Mouse (Mus musculus) bone marrow, adult 2 months (tissue): ENCODE measurements at regions not wholly inside any gene's neighbourhood (a gene's known extent, or its start where the extent isn't known, plus 50 kb on each side); places are given as distances from the start of the nearest gene placed in this dataset.

ENCODE experiments used
- H3K27ac ChIP-seq: fragments of 200-500 bp; 2 replicates; pipeline ENCODE4 v1.5.1; 2012; ENCODE audit warnings: low read depth, mild to moderate bottlenecking, control low read depth, inconsistent platforms, low read length; ENCODE audit not compliant: control insufficient read depth, poor library complexity, insufficient read depth
- H3K4me1 ChIP-seq: fragments of 200-500 bp; 2 replicates; pipeline ENCODE4 v1.6.1; 2011; ENCODE audit warnings: low read length; ENCODE audit not compliant: control insufficient read depth, insufficient read depth
- H3K4me3 ChIP-seq: fragments of 200-500 bp; replicated peaks from 2 replicates; pipeline ENCODE3; 2011; ENCODE audit warnings: mild to moderate bottlenecking, low read depth, low read length, control low read depth; ENCODE audit not compliant: control insufficient read depth
- CTCF ChIP-seq: fragments of 200-500 bp; IDR thresholded peaks from 2 replicates; pipeline ENCODE4 v1.5.1; 2011; ENCODE audit warnings: low read length, control low read depth; ENCODE audit not compliant: control insufficient read depth, insufficient read depth
- POLR2A ChIP-seq: fragments of 200-500 bp; IDR thresholded peaks from 2 replicates; pipeline ENCODE4 v1.6.1; 2011; ENCODE audit warnings: low read depth, mild to moderate bottlenecking, control low read depth, low read length, borderline replicate concordance; ENCODE audit not compliant: control insufficient read depth
- WGBS: fragments of 180-500 bp; shearing (Covaris S2); methylation state at CpG from one replicate; pipeline ENCODE4 v1.1.7; 2018; 5-methylcytosine and 5-hydroxymethylcytosine counted together

DNA sequence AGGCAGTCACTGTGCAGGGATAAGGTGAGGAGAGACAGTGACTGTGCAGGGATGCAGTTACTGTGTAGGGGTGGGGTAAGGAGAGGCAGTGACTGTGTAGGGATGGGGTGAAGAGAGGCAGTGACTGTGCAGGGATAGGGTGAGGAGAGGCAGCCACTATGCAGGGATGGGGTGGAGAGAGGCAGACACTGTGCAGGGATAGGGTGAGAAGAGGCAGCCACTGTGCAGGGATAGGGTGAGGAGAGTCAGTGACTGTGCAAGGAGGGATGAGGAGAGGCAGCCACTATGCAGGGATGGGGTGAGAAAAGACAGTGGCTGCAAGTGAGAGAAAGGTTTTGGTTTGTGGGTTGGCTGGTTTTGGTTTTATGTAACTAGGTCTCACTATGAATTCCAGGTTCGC lies 221.8 kb upstream of the Kdm8 start:
- Histone ChIP-seq H3K27ac (no peak overlapping the region), H3K4me3 (no peak overlapping the region), H3K4me1 (no peaks in the 10 kb centered on the region)
- 63% methylated on average over 1 of the region's 1 CpGs for WGBS
- TF ChIP-seq CTCF = no peak
- TF ChIP-seq POLR2A = no peak

DNA sequence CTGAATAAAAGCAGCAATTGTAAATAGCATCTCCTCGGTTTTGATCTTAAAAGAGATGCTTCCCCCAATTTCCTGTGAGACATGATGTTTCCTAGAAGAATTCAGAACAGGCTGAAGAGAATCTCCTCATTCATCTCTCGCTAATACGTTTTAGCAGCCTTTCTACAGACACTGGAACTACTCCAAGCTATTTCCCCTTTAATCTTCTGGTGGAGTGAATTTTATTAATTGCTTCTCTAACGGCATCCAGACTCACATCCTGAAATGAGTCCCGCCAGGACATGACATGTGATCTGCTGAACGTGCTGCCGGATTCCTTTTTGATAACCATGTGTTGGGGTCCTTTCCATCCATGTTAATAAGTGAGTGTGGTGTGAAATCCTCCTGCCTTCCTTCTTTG lies 209.6 kb upstream of the Kdm8 start:
- WGBS = 69% methylated on average over 7 of the region's 7 CpGs
- no peak overlapping the region for H3K4me3 ChIP-seq
- no peak overlapping the region for H3K27ac ChIP-seq
- no peak for TF ChIP-seq POLR2A
- TF ChIP-seq CTCF = no peak
- no peaks in the 10 kb centered on the region for H3K4me1 ChIP-seq

DNA sequence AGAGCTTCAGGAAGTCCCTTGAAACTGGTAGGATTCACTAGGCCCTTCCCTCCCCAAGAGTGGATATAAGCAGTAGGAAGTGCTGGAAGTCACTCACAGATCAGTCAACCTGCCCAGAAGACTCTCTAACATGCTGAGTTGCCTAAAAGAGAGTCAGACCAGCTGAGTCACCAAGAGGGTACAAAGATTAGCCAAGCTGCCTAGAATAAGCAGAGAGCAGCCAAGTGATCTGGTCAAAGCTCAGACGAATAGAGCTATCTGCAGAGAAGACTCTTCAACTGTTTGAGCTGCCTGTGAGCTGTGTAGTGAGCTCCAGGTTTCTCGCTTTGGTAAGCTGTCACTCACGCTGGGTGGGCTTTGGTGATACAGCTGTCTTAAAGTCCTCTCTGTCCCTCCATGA lies 207.4 kb upstream of the Kdm8 start:
- 71% methylated on average over 3 of the region's 3 CpGs for WGBS
- Histone ChIP-seq H3K27ac (no peak overlapping the region), H3K4me3 (no peak overlapping the region), H3K4me1 (no peaks in the 10 kb centered on the region)
- TF ChIP-seq POLR2A = no peak
- no peak for TF ChIP-seq CTCF

DNA sequence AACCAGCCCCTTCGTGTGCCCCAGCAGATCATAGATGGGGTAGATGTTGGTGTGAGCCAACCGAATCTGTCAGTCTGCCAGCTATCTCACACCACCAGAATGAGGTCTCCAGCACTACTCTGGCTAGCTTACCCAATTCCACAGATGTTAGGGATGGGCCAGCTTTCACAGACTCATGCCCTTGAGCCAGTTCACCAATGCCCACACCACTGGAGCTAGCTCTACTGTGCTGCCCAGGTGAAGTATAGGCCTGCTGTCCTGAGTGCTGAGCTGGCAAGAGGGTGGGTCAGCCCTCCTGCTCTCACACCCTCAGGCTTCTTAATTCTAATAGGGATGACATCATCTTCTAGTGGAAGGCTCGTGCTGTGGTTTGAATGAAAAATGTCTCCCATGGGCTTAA lies 201.5 kb upstream of the Kdm8 start:
- H3K4me3 ChIP-seq = no peak overlapping the region
- no peak overlapping the region for H3K27ac ChIP-seq
- WGBS = 66% methylated on average over 3 of the region's 3 CpGs
- no peaks in the 10 kb centered on the region for H3K4me1 ChIP-seq
- TF ChIP-seq POLR2A (no peak), CTCF (no peak)

DNA sequence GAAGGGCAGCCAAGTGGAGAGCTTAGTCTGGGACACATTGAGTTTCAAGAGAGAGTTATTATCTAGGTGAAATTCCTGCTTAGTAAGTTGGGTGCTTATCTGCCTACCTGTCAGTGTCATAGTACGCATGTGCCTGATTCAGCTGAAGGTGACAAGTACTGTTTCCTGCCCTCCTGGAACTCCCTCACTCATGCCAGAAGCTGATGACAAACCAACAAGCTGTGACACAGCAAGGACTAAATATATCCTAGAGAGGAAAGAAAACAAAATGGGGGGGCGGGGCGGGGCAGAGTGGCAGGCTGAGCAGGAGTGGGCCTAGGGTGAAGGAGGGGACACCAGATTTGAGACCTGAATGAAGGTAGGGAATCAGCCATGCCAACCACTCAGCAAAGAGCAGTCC lies 196.1 kb upstream of the Kdm8 start:
- no peak for TF ChIP-seq CTCF
- no peak for TF ChIP-seq POLR2A
- H3K4me3 ChIP-seq = no peak overlapping the region
- WGBS = 82% methylated on average over 3 of the region's 3 CpGs
- H3K27ac ChIP-seq = no peak overlapping the region
- H3K4me1 ChIP-seq = no peaks in the 10 kb centered on the region

DNA sequence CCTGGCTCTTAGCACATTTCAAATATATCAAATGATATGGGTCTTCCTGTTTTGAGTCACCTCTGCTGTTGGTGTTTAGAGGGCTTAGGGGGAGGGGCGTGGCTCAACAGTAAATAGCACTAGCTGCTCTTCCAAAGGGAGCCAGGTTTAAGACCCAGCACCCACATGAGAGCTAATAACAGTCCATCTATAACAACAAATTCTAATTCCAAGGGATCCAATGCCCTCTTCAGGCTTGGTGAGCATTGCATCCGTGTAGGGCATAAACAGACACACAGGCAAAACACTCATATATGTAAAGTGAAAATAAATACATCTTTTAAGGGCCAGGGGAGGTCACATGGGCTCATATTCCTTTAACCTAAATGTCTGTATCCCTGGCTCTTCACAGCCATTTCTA lies 194.1 kb upstream of the Kdm8 start:
- Histone ChIP-seq H3K4me1 (no peaks in the 10 kb centered on the region), H3K4me3 (no peak overlapping the region), H3K27ac (no peak overlapping the region)
- 65% methylated on average over 2 of the region's 2 CpGs for WGBS
- no peak for TF ChIP-seq POLR2A
- TF ChIP-seq CTCF = no peak

DNA sequence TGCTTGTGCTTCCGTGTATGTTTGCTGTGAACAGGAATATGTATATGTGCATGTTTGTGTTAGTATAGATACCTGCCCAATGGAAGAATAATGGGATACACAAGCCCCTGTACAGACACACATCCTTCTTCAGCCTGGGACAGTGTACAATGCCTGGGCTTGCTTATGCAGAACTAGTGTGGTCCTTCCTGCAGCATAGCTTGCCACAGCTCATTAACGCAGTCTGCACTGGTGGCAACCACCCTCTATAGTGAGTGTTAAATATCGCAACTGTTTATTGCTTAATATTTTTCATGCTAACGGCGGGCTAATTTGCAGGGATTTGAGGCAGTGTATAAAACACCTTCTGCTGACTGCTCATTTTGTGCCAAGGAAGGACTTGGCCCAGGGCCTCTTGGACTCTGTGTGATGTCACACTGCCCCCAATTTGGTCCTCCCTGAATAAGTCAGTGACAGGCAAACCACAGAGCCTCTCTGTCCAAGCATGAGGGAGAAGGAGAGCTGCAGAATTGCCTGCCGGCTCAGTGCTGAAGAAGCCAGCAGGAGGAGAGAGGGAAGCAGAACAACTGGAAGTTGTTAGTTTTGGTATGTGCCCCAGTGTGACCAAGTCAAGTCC lies 193.4 kb upstream of the Kdm8 start:
- 63% methylated on average over 6 of the region's 6 CpGs for WGBS
- TF ChIP-seq POLR2A (no peak), CTCF (no peak)
- Histone ChIP-seq H3K27ac (no peak overlapping the region), H3K4me1 (no peaks in the 10 kb centered on the region), H3K4me3 (no peak overlapping the region)

DNA sequence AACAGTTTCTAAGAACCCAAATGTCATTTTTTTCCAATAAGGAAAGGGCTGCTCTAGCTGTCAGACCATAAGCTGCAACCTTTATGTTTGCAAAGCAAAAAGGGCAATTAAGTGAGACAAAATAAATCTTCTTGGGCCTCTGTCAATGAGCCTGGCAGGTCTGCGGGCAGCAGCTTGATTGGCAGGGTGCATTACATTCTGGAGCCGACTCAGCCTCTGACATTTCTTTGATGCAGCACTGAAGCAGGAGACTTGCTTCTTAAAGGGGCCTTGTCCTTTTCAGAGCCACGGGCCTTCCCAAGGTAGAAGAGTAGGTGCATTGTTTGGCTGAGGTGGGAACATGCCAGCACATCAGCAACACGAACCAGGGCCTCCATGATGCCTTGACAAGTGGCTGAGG lies 190.2 kb upstream of the Kdm8 start:
- 34% methylated on average over 4 of the region's 4 CpGs for WGBS
- Histone ChIP-seq H3K27ac (no peak overlapping the region), H3K4me3 (no peak overlapping the region), H3K4me1 (no peaks in the 10 kb centered on the region)
- no peak for TF ChIP-seq CTCF
- no peak for TF ChIP-seq POLR2A

DNA sequence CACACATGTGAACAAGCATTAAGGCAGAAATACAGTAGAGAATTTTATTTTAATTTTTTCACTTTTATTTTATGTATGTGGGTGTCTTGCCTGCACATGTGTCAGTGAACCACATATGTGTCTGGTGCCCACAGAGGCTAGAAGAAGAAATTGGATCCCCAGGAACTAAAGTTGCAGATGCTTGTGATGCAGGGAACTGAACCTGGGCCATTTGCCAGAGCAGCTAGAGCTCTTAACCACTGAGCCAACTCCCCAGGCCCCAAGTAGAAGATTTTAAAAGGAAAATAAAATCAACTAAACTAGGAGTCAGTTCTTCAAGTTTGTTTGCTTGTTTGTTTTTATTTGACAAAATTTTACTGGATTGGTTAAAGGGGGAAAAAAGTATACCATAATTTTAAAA lies 185.5 kb upstream of the Kdm8 start:
- Histone ChIP-seq H3K4me3 (no peak overlapping the region), H3K27ac (no peak overlapping the region), H3K4me1 (no peaks in the 10 kb centered on the region)
- TF ChIP-seq POLR2A (no peak), CTCF (no peak)
